In the genomic region with DNA sequence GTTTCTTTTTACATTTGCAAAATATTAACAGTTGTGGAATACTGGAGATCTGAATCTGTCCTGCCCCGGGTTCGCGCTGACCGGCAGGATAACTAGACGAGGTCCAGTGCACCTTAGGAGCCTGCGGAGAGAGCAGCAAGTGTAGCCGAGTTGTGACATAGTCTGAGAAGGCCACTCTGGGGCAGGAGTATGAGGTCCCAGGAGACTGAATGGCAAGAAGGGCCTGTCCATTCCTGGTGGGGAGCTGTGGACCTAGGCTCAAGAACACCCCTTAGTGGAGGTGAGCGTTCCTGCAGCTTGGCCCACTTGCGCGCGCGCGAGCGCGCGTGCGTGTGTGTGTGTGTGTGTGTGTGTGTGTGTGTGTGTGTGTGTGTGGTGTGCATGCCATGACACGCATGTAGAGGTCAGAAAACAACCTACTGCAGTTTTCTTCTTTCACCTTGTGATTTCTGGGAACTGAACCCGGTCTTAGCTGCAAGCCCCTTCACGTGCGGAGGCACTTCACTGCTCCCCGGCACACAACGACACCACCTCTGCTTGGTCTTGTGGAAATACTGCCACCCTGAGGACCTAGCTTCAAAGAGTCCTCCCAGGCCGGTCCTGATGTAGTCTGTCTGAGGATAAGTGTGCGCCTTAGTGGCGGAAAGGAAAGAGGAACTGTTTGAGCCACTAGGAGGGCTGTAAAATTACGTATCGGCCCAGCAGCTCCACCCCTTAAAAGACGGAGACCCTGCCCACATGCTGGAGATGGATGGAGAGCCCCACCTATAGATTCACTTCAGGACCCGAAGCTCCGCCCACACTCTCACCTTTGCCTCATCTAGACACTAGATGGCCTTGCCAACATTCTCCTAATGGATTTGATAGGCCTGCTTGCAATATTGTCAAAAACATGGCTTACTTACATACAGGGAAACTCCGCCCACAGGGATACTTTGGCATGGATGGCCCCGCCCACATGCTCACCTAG, we compare ENCODE assay signal across 9 mouse cellular contexts. TPM values are rescaled to one million over a fixed set of nuclear protein-coding genes. Genes with fewer than 3 reads are reported as not detected.
DNase-seq lines count a peak whose midpoint lies in the region; ATAC-seq and TF ChIP-seq lines count a peak whose summit lies in the region.
"Had no signal": no experiment of that assay in that cellular context is flagged by ENCODE, and none has a peak within 500 bp of the region (broad histone marks: within the 10 kb centered on the region; RNA-seq: fewer than 3 reads in every experiment).

No protein-coding gene starts in this region.

- H3K9me3 ChIP-seq in hindbrain, embryonic 11.5 days (ENCODE audit: control insufficient read depth, low read length): no peaks in the 10 kb centered on the region

- no peak overlapping the region for H3K27ac ChIP-seq in bone marrow macrophage, adult 2 months (ENCODE audit: insufficient read depth, low read depth, low read length)
- no peak overlapping the region for H3K27ac ChIP-seq in hindbrain, embryonic 11.5 days (ENCODE audit: low read depth, low read length)
- no peak overlapping the region for H3K27ac ChIP-seq in spleen, adult 2 months (ENCODE audit: insufficient read depth, low read length)

- H3K27me3 ChIP-seq in hindbrain, embryonic 11.5 days (ENCODE audit: control insufficient read depth, insufficient read depth, low read length): no peaks in the 10 kb centered on the region
- no peaks in the 10 kb centered on the region for H3K27me3 ChIP-seq in spleen, adult 2 months (ENCODE audit: control insufficient read depth, insufficient read depth, low read length)

- no peak overlapping the region for H3K9ac ChIP-seq in hindbrain, embryonic 11.5 days (ENCODE audit: low read depth, low read length)

- DNase-seq in cerebellum, adult 11-12 months: peak; percentile 16
- DNase-seq in fat pad, adult 2 months (ENCODE audit: extremely low read depth, low read depth, low spot score): peak; percentile 85
- peak; percentile 40 for DNase-seq in hindbrain, embryonic 11.5 days (ENCODE audit: low spot score)
- DNase-seq in layer of hippocampus, postnatal 10 days (ENCODE audit: low spot score in 2 of 2): peak; percentile 46 to 60
- peak; percentile 70 to 81 for DNase-seq in lung, postnatal 4 days
- DNase-seq in spleen, adult 2 months (ENCODE audit: low read depth in 1 of 2, low spot score in 2 of 2): peak; percentile 36 to 58

- peaks cover 8% of the 10 kb centered on the region for H3K4me1 ChIP-seq in bone marrow macrophage, adult 2 months (ENCODE audit: control insufficient read depth, insufficient read depth, low read length)
- peaks cover 2% of the 10 kb centered on the region; the same call in 1 of the 2 replicates for H3K4me1 ChIP-seq in hindbrain, embryonic 11.5 days (replicated peaks; ENCODE audit: control insufficient read depth, insufficient read depth, low read length)
- H3K4me1 ChIP-seq in spleen, adult 2 months (ENCODE audit: control insufficient read depth, insufficient read depth, insufficient read length): peaks cover 5% of the 10 kb centered on the region; the same call in 1 of the 2 replicates

- peak overlapping the region; percentile 40 for H3K4me3 ChIP-seq in bone marrow macrophage, adult 2 months (ENCODE audit: insufficient read depth, low read length)
- 0 out of 2 replicates have a peak overlapping the region, but pooled peaks have one; percentile 3 for H3K4me3 ChIP-seq in hindbrain, embryonic 11.5 days (ENCODE audit: low read depth, low read length)
- 0 out of 2 replicates have a peak overlapping the region, but pooled peaks have one; percentile 16 for H3K4me3 ChIP-seq in spleen, adult 2 months (ENCODE audit: extremely low read depth, insufficient read depth, insufficient read length)

- no peak for ATAC-seq in cerebellum, adult (ENCODE audit: insufficient number of reproducible peaks, low FRiP score, low TSS enrichment)
- ATAC-seq in hindbrain, embryonic 11.5 days (ENCODE audit: low FRiP score): no peak

- no peaks in the 10 kb centered on the region for H3K36me3 ChIP-seq in hindbrain, embryonic 11.5 days (ENCODE audit: control insufficient read depth, insufficient read depth, low read length)
- no peaks in the 10 kb centered on the region for H3K36me3 ChIP-seq in spleen, adult 2 months (ENCODE audit: control insufficient read depth, insufficient read depth, low read length)

- peak; percentile 40; the same call in 1 of the 2 replicates for TF ChIP-seq CTCF in bone marrow macrophage, adult 2 months (IDR thresholded peaks at IDR 0.05; ENCODE audit: low read depth, low read length)
- peak; percentile 36; the same call in 1 of the 2 replicates for TF ChIP-seq CTCF in spleen, adult 2 months (IDR thresholded peaks at IDR 0.05; ENCODE audit: extremely low read depth, insufficient read depth, insufficient read length, insufficient replicate concordance)

- H3K4me2 ChIP-seq in hindbrain, embryonic 11.5 days (replicated peaks; ENCODE audit: low read depth, low read length): peak overlapping the region; percentile 18; the same call in 1 of the 2 replicates

- TF ChIP-seq POLR2A in bone marrow macrophage, adult 2 months (IDR thresholded peaks at IDR 0.05; ENCODE audit: borderline replicate concordance, low read depth, low read length): no peak
- no peak for TF ChIP-seq POLR2A in spleen, adult 2 months (IDR thresholded peaks at IDR 0.05; ENCODE audit: low read depth, low read length)

- WGBS in hindbrain, embryonic 11.5 days: 8% methylated on average over 24 of the region's 33 CpGs
- WGBS in spleen, adult 2 months: 8% methylated on average over 33 of the region's 33 CpGs

RNA-seq across cellular contexts. Expression of a gene that starts 19.4 kb away (rescaled TPM):
- polyA plus RNA-seq in bone marrow macrophage, adult 2 months (2012; ENCODE audit: insufficient read depth, insufficient read length, missing spikeins): not detected in 2 replicates
- 7.8 and 10.2 TPM in 2 replicates for polyA plus RNA-seq in hindbrain, embryonic 11.5 days (2014; fragmentation: Nextera tagmentation; extraction: Ambion mirVana)
- total RNA-seq in layer of hippocampus, postnatal 10 days (2021): not detected
- 0.38 and 0.44 TPM in 2 replicates for polyA plus RNA-seq in spleen, adult 2 months (2012; rRNA removed)
- total RNA-seq: left cerebral cortex, postnatal 36 days had no signal

RNA-seq across cellular contexts. Expression of a gene that starts 19.9 kb away (rescaled TPM):
- not detected in 2 replicates for polyA plus RNA-seq in bone marrow macrophage, adult 2 months (2012; ENCODE audit: insufficient read depth, insufficient read length, missing spikeins)
- 3.5 and 5.3 TPM in 2 replicates for polyA plus RNA-seq in hindbrain, embryonic 11.5 days (2014; fragmentation: Nextera tagmentation; extraction: Ambion mirVana)
- total RNA-seq in layer of hippocampus, postnatal 10 days (2021): 1 to 10 TPM; 3.5 to 5.2 TPM
- 3.1 and 5.0 TPM in 2 replicates for polyA plus RNA-seq in spleen, adult 2 months (2012; rRNA removed)

RNA-seq across cellular contexts. Expression of a gene that starts 34.0 kb away (rescaled TPM):
- 7.0 and 8.4 TPM in 2 replicates for polyA plus RNA-seq in bone marrow macrophage, adult 2 months (2012; ENCODE audit: insufficient read depth, insufficient read length, missing spikeins)
- 8.3 and 8.6 TPM in 2 replicates for polyA plus RNA-seq in hindbrain, embryonic 11.5 days (2014; fragmentation: Nextera tagmentation; extraction: Ambion mirVana)
- 10 to 100 TPM in 1 of 2 experiments, 1 to 10 TPM in 1; 9.3 to 10.8 TPM for total RNA-seq in layer of hippocampus, postnatal 10 days (2021)
- polyA plus RNA-seq in spleen, adult 2 months (2012; rRNA removed): 9.8 and 11.3 TPM in 2 replicates

RNA-seq across cellular contexts. Expression of a gene that starts 42.8 kb away (rescaled TPM):
- polyA plus RNA-seq in bone marrow macrophage, adult 2 months (2012; ENCODE audit: insufficient read depth, insufficient read length, missing spikeins): 12.2 and 13.0 TPM in 2 replicates
- 45.1 and 48.3 TPM in 2 replicates for polyA plus RNA-seq in hindbrain, embryonic 11.5 days (2014; fragmentation: Nextera tagmentation; extraction: Ambion mirVana)
- 10 to 100 TPM; 41.1 to 49.2 TPM for total RNA-seq in layer of hippocampus, postnatal 10 days (2021)
- 43.6 and 53.7 TPM in 2 replicates for polyA plus RNA-seq in spleen, adult 2 months (2012; rRNA removed)

RNA-seq across cellular contexts. Expression of a gene that starts 50.8 kb away (rescaled TPM):
- polyA plus RNA-seq in bone marrow macrophage, adult 2 months (2012; ENCODE audit: insufficient read depth, insufficient read length, missing spikeins): not detected in 2 replicates
- 3.1 and 4.1 TPM in 2 replicates for polyA plus RNA-seq in hindbrain, embryonic 11.5 days (2014; fragmentation: Nextera tagmentation; extraction: Ambion mirVana)
- not detected for total RNA-seq in layer of hippocampus, postnatal 10 days (2021)
- polyA plus RNA-seq in spleen, adult 2 months (2012; rRNA removed): 32.3 and 35.1 TPM in 2 replicates
- total RNA-seq: left cerebral cortex, postnatal 36 days had no signal

Comparison
In these comparisons a context has a peak if more than half of its experiments do, and no peak if none do; other contexts are left out.
1. DNase-seq: peak in every context shown above with its lines; median percentile 85 in fat pad, adult 2 months; 76 in lung, postnatal 4 days; 53 in layer of hippocampus, postnatal 10 days; 47 in spleen, adult 2 months; 40 in hindbrain, embryonic 11.5 days; 16 in cerebellum, adult 11-12 months.